15 mouse cellular contexts compared by ENCODE assay signal in genomic region chr7:127276519-127276961, GRCm38 (mm10). TPM values are rescaled to one million over a fixed set of nuclear protein-coding genes. Genes with fewer than 3 reads are reported as not detected.
DNase-seq lines count a peak whose midpoint lies in the region; ATAC-seq and TF ChIP-seq lines count a peak whose summit lies in the region.
"Had no signal": no experiment of that assay in that cellular context is flagged by ENCODE, and none has a peak within 500 bp of the region (broad histone marks: within the 10 kb centered on the region; RNA-seq: fewer than 3 reads in every experiment).

No protein-coding gene starts in this region.

- H3K9me3 ChIP-seq in lung, postnatal 0 days (ENCODE audit: low read length), result no peaks in the 10 kb centered on the region
- H3K9me3 ChIP-seq in kidney, embryonic 16.5 days (ENCODE audit: low read length), result peaks cover 2% of the 10 kb centered on the region; the same call in 1 of the 2 replicates
- no peaks in the 10 kb centered on the region for H3K9me3 ChIP-seq in liver, embryonic 13.5 days (replicated peaks)
- no peaks in the 10 kb centered on the region for H3K9me3 ChIP-seq in stomach, postnatal 0 days (ENCODE audit: control insufficient read depth, low read length)
- H3K9me3 ChIP-seq: embryonic facial prominence, embryonic 12.5 days; limb, embryonic 10.5 days; lung, embryonic 15.5 days; neural tube, embryonic 13.5 days had no signal

- no peaks in the 10 kb centered on the region for H3K36me3 ChIP-seq in lung, postnatal 0 days (ENCODE audit: insufficient read depth, low read length)
- H3K36me3 ChIP-seq in kidney, embryonic 16.5 days (ENCODE audit: insufficient read depth, low read length), result peaks cover 11% of the 10 kb centered on the region
- H3K36me3 ChIP-seq in liver, embryonic 13.5 days, result peaks cover 13% of the 10 kb centered on the region
- 0 out of 2 replicates have a peak, but pooled peaks cover under 1% of the 10 kb centered on the region for H3K36me3 ChIP-seq in stomach, postnatal 0 days (ENCODE audit: control insufficient read depth, insufficient read depth, low read length)

- intact Hi-C loops in heart, postnatal 10 days (cut with DNase I), result no loop called here

- DNase-seq in lung, postnatal 0 days (ENCODE audit: low spot score), result peak; percentile 66
- DNase-seq in lung, postnatal 36 days, result no peak
- no peak for DNase-seq in liver, embryonic 13.5 days
- DNase-seq in stomach, postnatal 0 days (ENCODE audit: low spot score), result peak; percentile 49
- DNase-seq in heart, postnatal 10 days, result no peak
- DNase-seq in lung, postnatal 4 days, result no peak
- no peak for DNase-seq in cerebellum, postnatal 10 days
- DNase-seq: gastrocnemius, postnatal 25 days had no signal

- H3K9ac ChIP-seq in lung, postnatal 0 days (replicated peaks; ENCODE audit: low read depth), result no peak overlapping the region
- 0 out of 2 replicates have a peak overlapping the region, but pooled peaks have one; percentile 12 for H3K9ac ChIP-seq in kidney, embryonic 16.5 days (replicated peaks; ENCODE audit: low read length)
- H3K9ac ChIP-seq in liver, embryonic 13.5 days, result no peak overlapping the region
- H3K9ac ChIP-seq in stomach, postnatal 0 days (ENCODE audit: low read length), result no peak overlapping the region
- H3K9ac ChIP-seq: embryonic facial prominence, embryonic 12.5 days; lung, embryonic 15.5 days; neural tube, embryonic 13.5 days had no signal

- H3K4me1 ChIP-seq in lung, postnatal 0 days (ENCODE audit: insufficient read depth, low read depth, low read length), result peaks cover 8% of the 10 kb centered on the region
- H3K4me1 ChIP-seq in kidney, embryonic 16.5 days (ENCODE audit: insufficient read depth, low read length), result peaks cover 39% of the 10 kb centered on the region
- peaks cover 69% of the 10 kb centered on the region for H3K4me1 ChIP-seq in liver, embryonic 13.5 days (replicated peaks)
- no peaks in the 10 kb centered on the region for H3K4me1 ChIP-seq in stomach, postnatal 0 days (replicated peaks; ENCODE audit: control insufficient read depth, insufficient read depth)

- H3K4me2 ChIP-seq in lung, postnatal 0 days (replicated peaks; ENCODE audit: low read depth, low read length), result no peak overlapping the region
- no peak overlapping the region for H3K4me2 ChIP-seq in kidney, embryonic 16.5 days (replicated peaks; ENCODE audit: low read depth, low read length)
- H3K4me2 ChIP-seq in liver, embryonic 13.5 days, result no peak overlapping the region
- no peak overlapping the region for H3K4me2 ChIP-seq in stomach, postnatal 0 days (replicated peaks; ENCODE audit: low read depth)
- H3K4me2 ChIP-seq: embryonic facial prominence, embryonic 12.5 days; lung, embryonic 15.5 days; neural tube, embryonic 13.5 days had no signal

- TF ChIP-seq CTCF in lung, postnatal 0 days (IDR thresholded peaks at IDR 0.05), result no peak
- no peak for TF ChIP-seq CTCF in stomach, postnatal 0 days (IDR thresholded peaks at IDR 0.05; ENCODE audit: low read depth)

- TF ChIP-seq EP300 in lung, postnatal 0 days (IDR thresholded peaks at IDR 0.05), result 0 out of 2 replicates have a peak, but pooled peaks have one; percentile 13
- TF ChIP-seq EP300 in stomach, postnatal 0 days (optimal IDR thresholded peaks at IDR 0.05), result no peak

- H3K27me3 ChIP-seq in lung, postnatal 0 days (replicated peaks; ENCODE audit: insufficient read depth, low read length), result no peaks in the 10 kb centered on the region
- H3K27me3 ChIP-seq in kidney, embryonic 16.5 days (ENCODE audit: insufficient read depth, low read length), result no peaks in the 10 kb centered on the region
- H3K27me3 ChIP-seq in liver, embryonic 13.5 days, result no peaks in the 10 kb centered on the region
- H3K27me3 ChIP-seq in stomach, postnatal 0 days (ENCODE audit: control insufficient read depth, insufficient read depth, low read length), result no peaks in the 10 kb centered on the region
- H3K27me3 ChIP-seq: embryonic facial prominence, embryonic 12.5 days; lung, embryonic 15.5 days; neural tube, embryonic 13.5 days; Patski had no signal

- WGBS in lung, postnatal 0 days, result 43% methylated on average over 5 of the region's 5 CpGs
- 21% methylated on average over 5 of the region's 5 CpGs for WGBS in kidney, embryonic 16.5 days
- 65% methylated on average over 5 of the region's 5 CpGs for WGBS in liver, embryonic 13.5 days (ENCODE audit: insufficient replicate concordance)
- WGBS in stomach, postnatal 0 days, result 44% methylated on average over 5 of the region's 5 CpGs

- H3K27ac ChIP-seq in lung, postnatal 0 days (ENCODE audit: low read length), result no peak overlapping the region
- H3K27ac ChIP-seq in kidney, embryonic 16.5 days (ENCODE audit: low read length), result peak overlapping the region; percentile 85
- peak overlapping the region; percentile 68 for H3K27ac ChIP-seq in liver, embryonic 13.5 days
- peak overlapping the region; percentile 53; the same call in 1 of the 2 replicates for H3K27ac ChIP-seq in stomach, postnatal 0 days (replicated peaks)
- H3K27ac ChIP-seq: embryonic facial prominence, embryonic 12.5 days; limb, embryonic 10.5 days; lung, embryonic 15.5 days; neural tube, embryonic 13.5 days had no signal

- no peak overlapping the region for H3K4me3 ChIP-seq in lung, postnatal 0 days (ENCODE audit: low read depth, low read length)
- no peak overlapping the region for H3K4me3 ChIP-seq in kidney, embryonic 16.5 days (ENCODE audit: low read length)
- H3K4me3 ChIP-seq in liver, embryonic 13.5 days (replicated peaks), result no peak overlapping the region
- H3K4me3 ChIP-seq in stomach, postnatal 0 days (ENCODE audit: low read depth, low read length), result no peak overlapping the region
- H3K4me3 ChIP-seq: embryonic facial prominence, embryonic 12.5 days; limb, embryonic 10.5 days; lung, embryonic 15.5 days; neural tube, embryonic 13.5 days had no signal

- peak; percentile 18; the same call in 1 of the 2 replicates for ATAC-seq in lung, postnatal 0 days
- ATAC-seq in kidney, embryonic 16.5 days (ENCODE audit: low FRiP score, low TSS enrichment), result peak; percentile 20; the same call in 1 of the 2 replicates
- no peak for ATAC-seq in liver, embryonic 13.5 days (ENCODE audit: low read depth)
- peak; percentile 40 for ATAC-seq in stomach, postnatal 0 days (ENCODE audit: low FRiP score, low TSS enrichment)
- ATAC-seq: inflammation-experienced regulatory T-cells, adult 6 months; Patski had no signal

RNA-seq across cellular contexts. Expression of gene Sephs2, which starts 2.7 kb away (rescaled TPM):
- polyA plus RNA-seq in lung, postnatal 0 days (2015; fragmentation: Nextera tagmentation; extraction: Ambion mirVana), result 59.4 and 66.9 TPM in 2 replicates
- polyA plus RNA-seq in kidney, embryonic 16.5 days (2015; fragmentation: Nextera tagmentation; extraction: Ambion mirVana), result 105 and 108 TPM in 2 replicates
- polyA plus RNA-seq in liver, embryonic 13.5 days (2015; fragmentation: Nextera tagmentation; extraction: Ambion mirVana), result 138 and 169 TPM in 2 replicates
- polyA plus RNA-seq in stomach, postnatal 0 days (2015; fragmentation: Nextera tagmentation; extraction: Ambion mirVana), result 113 and 115 TPM in 2 replicates
- total RNA-seq in heart, postnatal 10 days (2021), result 10 to 100 TPM; 39.4 to 49.4 TPM

RNA-seq across cellular contexts. Expression of gene Dctpp1, which starts 16.0 kb away (rescaled TPM):
- polyA plus RNA-seq in lung, postnatal 0 days (2015; fragmentation: Nextera tagmentation; extraction: Ambion mirVana), result 35.7 and 36.4 TPM in 2 replicates
- 196 and 200 TPM in 2 replicates for polyA plus RNA-seq in kidney, embryonic 16.5 days (2015; fragmentation: Nextera tagmentation; extraction: Ambion mirVana)
- polyA plus RNA-seq in liver, embryonic 13.5 days (2015; fragmentation: Nextera tagmentation; extraction: Ambion mirVana), result 134 and 136 TPM in 2 replicates
- polyA plus RNA-seq in stomach, postnatal 0 days (2015; fragmentation: Nextera tagmentation; extraction: Ambion mirVana), result 79.8 and 84.5 TPM in 2 replicates
- 10 to 100 TPM; 45.2 to 48.5 TPM for total RNA-seq in heart, postnatal 10 days (2021)

RNA-seq across cellular contexts. Expression of gene Itgal, which starts 19.5 kb away (rescaled TPM):
- polyA plus RNA-seq in lung, postnatal 0 days (2015; fragmentation: Nextera tagmentation; extraction: Ambion mirVana), result 3.7 and 3.8 TPM in 2 replicates
- polyA plus RNA-seq in kidney, embryonic 16.5 days (2015; fragmentation: Nextera tagmentation; extraction: Ambion mirVana), result 1.0 and 1.4 TPM in 2 replicates
- 4.1 and 5.2 TPM in 2 replicates for polyA plus RNA-seq in liver, embryonic 13.5 days (2015; fragmentation: Nextera tagmentation; extraction: Ambion mirVana)
- 0.80 and 1.1 TPM in 2 replicates for polyA plus RNA-seq in stomach, postnatal 0 days (2015; fragmentation: Nextera tagmentation; extraction: Ambion mirVana)
- 1 to 10 TPM; 2.8 to 3.7 TPM for total RNA-seq in heart, postnatal 10 days (2021)

RNA-seq across cellular contexts. Expression of gene Zfp771, which starts 32.5 kb away (rescaled TPM):
- polyA plus RNA-seq in lung, postnatal 0 days (2015; fragmentation: Nextera tagmentation; extraction: Ambion mirVana), result 34.9 and 36.9 TPM in 2 replicates
- polyA plus RNA-seq in kidney, embryonic 16.5 days (2015; fragmentation: Nextera tagmentation; extraction: Ambion mirVana), result 60.5 and 64.3 TPM in 2 replicates
- 19.0 and 20.6 TPM in 2 replicates for polyA plus RNA-seq in liver, embryonic 13.5 days (2015; fragmentation: Nextera tagmentation; extraction: Ambion mirVana)
- polyA plus RNA-seq in stomach, postnatal 0 days (2015; fragmentation: Nextera tagmentation; extraction: Ambion mirVana), result 27.3 and 29.6 TPM in 2 replicates
- total RNA-seq in heart, postnatal 10 days (2021), result 10 to 100 TPM; 14.3 to 15.9 TPM

RNA-seq across cellular contexts. Expression of gene Sept1, which starts 43.6 kb away (rescaled TPM):
- polyA plus RNA-seq in lung, postnatal 0 days (2015; fragmentation: Nextera tagmentation; extraction: Ambion mirVana), result 13.0 TPM in 2 replicates
- polyA plus RNA-seq in kidney, embryonic 16.5 days (2015; fragmentation: Nextera tagmentation; extraction: Ambion mirVana), result 18.6 and 26.6 TPM in 2 replicates
- polyA plus RNA-seq in liver, embryonic 13.5 days (2015; fragmentation: Nextera tagmentation; extraction: Ambion mirVana), result 9.7 and 9.8 TPM in 2 replicates
- 7.0 and 7.9 TPM in 2 replicates for polyA plus RNA-seq in stomach, postnatal 0 days (2015; fragmentation: Nextera tagmentation; extraction: Ambion mirVana)
- 10 to 100 TPM; 11.5 to 15.5 TPM for total RNA-seq in heart, postnatal 10 days (2021)

Comparison
In these comparisons a context has a peak if more than half of its experiments do, and no peak if none do; other contexts are left out.
1. DNase-seq: peak in lung, postnatal 0 days (single experiment) and stomach, postnatal 0 days (single experiment); none in lung, postnatal 36 days (single experiment), liver, embryonic 13.5 days (single experiment), heart, postnatal 10 days (0 of 2), lung, postnatal 4 days (0 of 2) and cerebellum, postnatal 10 days (0 of 2).